Mouse (Mus musculus) kidney, postnatal 25 days (tissue): ENCODE data around the gene Ginm1.

Source experiments
- DNase-seq, 2 experiments: peaks; one replicate each; pipeline ENCODE4 v3.0.0; 2021; ENCODE audit warnings: mixed read lengths in 2 of 2

The Ginm1 gene

DNA sequence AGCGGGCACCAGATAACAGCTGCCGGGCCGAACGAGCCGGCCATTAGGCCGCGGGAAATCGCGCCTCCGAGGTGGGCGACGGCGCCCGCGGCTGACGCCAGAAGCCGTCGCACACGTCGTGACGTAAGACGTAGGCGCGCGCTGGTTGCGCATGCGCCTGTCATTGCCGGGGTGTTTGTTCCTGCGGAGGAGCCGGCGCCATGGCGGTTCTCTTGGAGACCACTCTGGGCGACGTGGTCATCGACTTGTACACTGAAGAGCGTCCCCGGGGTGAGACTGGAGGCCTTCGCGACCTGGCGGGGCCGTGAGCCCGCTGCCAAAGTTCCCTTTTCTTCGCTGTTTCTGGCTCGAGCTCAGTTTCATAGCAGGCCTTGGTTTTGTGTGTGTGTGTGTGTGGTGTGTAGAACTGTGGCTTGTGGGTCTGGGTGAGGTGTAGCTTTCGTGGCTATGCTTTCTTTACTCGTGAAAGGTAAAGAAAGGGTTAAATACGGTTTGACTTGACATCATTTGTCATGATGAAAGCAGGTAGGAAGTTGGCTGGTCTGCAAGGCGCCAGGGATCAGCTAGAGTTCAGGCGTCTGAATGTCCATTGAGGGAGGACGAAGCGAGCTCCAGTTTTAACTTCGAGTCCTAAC, at the start of gene Ginm1, which contains the start of gene Ppil4:
Gene Ginm1, minus strand, starts transcription at position 74 of the 635 bp plus-strand sequence.
Gene Ppil4, plus strand, starts transcription at position 141 of the 635 bp plus-strand sequence.
- DNase-seq, result peak; percentile 90 to 94

- DNase-seq, result peak; percentile 53 to 79
Measured at GRCm38 (mm10) chr10:7841571-7842080, 49.0 kb upstream of the Ginm1 start.

- no peak for DNase-seq
Measured at GRCm38 (mm10) chr10:7840785-7841184, 48.2 kb upstream of the Ginm1 start.

DNA sequence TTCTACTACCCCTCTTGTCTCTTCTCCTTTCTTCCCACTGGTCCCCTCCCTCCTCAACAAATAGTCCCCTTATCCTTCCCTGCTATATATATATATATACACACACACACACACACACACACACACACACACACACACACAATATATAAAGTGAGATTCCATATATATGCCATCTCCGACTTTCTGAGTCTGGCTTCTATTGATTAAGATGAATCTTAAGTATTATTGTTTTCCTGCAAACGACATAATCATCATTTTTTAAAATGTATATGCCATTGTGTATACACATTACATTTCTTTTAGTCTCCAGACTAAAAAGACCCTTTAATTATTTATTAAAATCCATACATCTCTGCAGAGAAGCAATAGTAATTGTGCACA, 47.7 kb upstream of the Ginm1 start:
- no peak for DNase-seq

DNA sequence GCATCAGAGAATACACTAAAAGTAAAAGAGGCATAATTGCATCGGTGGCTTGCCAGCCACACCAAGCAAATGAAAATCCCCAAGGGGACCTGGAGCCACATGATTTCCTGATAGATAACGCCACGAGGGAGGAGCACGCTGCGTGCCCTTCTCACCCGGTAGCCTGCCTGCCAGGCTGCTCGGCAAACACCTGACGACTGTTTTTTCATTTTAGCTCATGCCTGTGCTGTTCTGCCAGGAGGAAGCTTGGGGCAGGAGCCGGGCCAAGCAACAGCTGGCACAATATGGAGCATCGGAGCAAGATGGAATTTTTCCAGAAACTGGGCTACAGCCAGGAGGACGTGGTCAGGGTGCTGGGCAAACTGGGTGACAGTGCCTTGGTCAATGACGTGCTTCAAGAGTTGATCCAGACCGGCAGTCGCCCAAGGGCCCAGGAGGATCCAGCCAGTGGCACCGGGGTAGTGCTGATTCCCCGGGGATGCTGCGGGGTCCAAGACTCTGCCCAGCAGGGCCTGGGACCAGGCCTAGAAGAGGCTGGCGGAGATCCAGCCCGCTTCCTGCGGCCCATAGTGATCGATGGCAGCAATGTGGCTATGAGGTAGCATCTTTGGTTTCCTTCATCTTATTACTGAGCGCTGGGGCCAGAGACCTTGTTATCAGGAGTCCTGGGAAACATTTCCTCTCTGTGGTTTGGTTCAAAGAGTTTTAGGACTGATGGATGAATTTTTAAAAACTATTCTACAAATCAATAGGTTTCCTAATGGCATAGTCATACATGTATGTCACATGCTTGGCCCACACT, 47.1 kb upstream of the Ginm1 start:
- DNase-seq, result peak in 1 of 2 experiments; percentile 54

- DNase-seq, result no peak
Measured at GRCm38 (mm10) chr10:7838874-7839421, 46.3 kb upstream of the Ginm1 start.

GRCm38 (mm10) chr10:7838036-7838435, 45.4 kb upstream of the Ginm1 start:
- DNase-seq, result no peak

DNA sequence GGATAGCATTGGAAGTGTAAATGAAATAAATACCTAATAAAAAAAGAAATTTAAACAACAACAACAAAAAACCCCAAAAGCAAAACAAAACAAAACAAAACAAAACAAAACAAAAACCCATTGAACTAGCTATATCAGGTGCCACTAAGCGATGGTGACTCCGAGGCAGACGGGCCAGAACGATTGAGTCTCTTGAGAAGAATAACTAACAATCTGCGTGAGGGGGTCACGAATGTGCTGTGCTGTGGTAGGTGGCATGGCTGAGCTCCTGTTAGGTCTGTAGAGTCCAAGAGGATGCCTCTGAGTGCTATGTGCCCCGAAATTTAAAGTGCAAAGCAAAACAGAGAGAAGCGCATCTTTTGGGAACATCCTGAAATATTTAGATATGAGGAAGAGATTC, 44.8 kb upstream of the Ginm1 start:
- no peak for DNase-seq

DNA sequence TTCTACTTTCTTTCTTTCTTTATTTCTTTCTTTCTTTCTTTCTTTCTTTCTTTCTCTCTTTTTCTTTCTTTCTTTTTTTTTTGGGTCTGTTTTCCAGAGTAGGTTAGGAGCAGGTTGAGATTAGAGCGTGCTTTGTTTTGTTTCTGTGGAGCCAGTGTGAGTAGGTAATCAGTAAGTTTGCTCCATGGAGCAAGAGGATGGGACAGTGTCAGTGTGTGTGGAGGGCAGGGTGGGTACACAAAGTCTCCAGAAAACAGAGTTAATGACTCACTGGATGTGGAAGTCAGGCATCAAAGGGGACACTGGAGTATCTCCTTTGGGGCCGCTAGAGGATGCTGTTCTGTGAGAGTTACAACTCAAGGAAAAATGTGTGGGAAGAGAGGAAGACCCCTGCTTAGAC, 44.3 kb upstream of the Ginm1 start:
- DNase-seq, result no peak

DNA sequence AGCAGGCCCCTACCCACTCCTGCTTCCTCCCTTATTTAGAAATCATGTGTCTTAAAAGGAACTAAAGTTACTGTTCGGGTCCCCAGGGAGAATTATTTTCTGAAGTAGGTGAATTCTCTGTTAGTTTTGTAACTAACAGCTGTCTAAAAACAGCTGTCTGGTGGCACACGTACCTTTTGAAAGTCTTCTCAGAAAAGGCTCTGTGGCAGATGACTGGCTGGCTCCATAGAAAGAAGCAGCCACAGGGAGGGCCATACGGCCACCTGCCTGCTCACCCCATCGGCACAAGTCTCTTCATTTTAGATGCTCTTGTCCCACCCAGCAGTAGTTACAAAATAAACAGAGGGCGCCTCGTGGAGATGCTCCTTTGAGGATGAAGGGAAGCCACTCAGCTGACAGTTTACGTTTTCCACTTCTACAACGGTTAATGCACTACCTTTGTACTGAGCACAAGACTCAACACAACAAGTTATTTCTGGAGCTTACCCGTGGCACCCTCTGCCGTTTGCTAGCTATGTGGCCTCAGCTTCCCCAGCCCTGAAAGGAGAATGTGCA, 42.1 kb upstream of the Ginm1 start:
- no peak for DNase-seq

DNA sequence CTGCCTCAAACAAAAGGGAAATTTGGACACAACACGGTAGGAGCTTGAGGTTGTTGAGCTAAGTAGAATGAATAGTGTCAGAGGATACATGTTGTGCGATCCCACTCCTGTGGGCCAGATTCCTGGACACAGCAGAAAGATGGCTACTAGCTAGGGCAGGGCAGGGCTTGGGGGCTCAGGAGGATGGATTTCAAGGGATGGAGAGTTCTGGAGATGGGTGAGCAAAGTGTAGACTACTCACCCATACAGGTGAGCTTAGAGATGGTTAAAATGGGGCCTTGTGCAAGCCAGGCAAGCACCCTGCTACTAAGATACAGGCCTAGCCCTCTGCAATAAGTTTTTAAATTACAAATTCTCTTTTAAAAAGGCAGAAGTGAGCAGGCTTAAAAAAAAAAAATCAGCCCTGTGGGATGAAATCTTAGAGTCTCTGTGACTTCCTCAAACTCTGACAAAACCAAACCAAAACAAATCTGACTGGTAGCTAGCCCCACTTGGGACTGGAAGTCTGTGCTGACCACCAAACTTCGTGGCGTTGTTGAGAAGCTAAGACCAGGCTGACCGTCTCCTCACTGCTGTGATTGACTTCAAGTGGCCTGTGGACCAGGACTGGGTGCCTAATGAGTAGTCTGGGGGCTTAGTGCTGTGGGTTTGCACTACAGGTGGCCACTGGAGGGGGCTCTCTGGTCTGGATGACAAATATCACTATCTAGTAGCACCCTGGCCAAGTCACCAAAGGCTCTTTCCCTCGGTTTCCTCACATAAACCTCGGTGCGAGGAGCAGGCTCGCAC, 40.9 kb upstream of the Ginm1 start:
- DNase-seq, result no peak

DNA sequence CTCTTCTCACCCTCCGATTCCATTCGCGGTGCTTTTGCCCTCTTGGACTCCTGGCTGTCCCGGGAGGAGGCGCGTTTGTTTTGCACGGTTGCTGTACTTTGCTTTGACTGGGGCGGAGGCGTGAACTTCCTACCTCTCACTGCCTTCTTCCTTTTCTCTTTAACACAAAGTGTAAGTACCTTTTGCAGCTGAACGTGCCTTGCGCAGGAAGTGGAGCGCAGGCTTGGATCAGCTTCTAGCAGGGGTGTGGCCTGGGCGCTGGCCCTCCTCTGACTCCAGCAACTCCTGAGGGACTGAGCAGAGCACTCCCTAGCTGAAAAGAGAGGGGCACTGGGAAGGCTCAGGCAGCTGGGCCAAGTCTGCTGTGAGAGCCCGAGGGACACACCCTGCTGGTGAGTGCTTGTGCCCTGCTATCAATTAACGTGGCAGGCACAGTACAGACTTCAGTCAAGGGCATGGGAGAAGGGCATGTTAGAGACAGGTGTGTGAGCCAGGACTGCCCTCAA, 39.6 kb upstream of the Ginm1 start, which contains the start of gene Zc3h12d:
Gene Zc3h12d, plus strand, starts transcription at position 300 of the 506 bp plus-strand sequence.
- peak; percentile 69 to 83 for DNase-seq

GRCm38 (mm10) chr10:7826106-7826505, 33.5 kb upstream of the Ginm1 start:
- no peak for DNase-seq

GRCm38 (mm10) chr10:7825281-7825665, 32.6 kb upstream of the Ginm1 start:
- no peak for DNase-seq

DNA sequence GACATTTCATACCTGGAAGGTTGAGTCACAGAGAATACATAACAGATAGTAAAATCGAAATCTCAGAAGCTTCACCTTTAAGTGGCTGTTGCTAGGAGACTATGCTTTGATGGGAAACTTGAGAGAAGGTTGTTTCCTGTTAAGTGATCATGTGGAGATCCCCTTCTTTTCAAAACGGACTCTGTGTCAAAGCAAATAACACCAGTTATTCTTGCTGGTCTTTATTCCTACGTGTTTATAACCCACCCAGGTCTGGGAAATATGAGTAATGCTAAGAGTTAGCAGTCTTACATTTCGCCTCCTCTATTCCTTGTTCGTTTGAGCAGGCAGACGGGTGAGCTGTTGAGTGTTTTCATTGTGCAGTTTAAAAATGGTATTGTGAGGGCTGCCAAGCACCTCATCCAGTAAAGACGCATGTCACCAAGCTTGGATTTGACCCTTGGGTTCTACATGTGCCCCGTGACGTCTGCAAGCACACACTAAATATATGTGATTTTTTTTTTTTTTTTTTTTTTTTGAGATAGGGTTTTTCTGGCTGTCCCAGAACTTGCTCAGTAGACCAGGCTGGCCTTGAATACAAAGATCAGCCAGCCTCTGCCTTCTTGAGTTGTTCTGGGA, 32.1 kb upstream of the Ginm1 start:
- no peak for DNase-seq

DNA sequence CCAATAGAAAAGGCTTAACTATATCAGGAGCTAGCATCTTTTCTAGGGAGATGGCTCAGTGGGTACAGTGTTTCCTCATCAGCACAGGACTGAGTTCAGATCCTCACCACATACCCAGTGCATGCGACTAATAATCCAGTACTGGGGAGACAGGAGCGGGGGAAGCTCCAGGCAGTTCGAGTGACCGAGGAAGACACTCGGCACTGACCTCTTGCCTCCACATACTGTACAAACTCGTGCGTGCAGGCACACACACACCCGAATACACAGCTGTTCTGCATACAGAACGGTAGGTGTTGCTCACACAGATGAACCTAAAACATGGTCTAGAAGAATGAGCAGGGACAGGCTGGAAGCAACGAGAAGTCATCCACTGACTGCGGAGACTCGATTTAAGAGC, 29.4 kb upstream of the Ginm1 start:
- DNase-seq, result no peak

DNA sequence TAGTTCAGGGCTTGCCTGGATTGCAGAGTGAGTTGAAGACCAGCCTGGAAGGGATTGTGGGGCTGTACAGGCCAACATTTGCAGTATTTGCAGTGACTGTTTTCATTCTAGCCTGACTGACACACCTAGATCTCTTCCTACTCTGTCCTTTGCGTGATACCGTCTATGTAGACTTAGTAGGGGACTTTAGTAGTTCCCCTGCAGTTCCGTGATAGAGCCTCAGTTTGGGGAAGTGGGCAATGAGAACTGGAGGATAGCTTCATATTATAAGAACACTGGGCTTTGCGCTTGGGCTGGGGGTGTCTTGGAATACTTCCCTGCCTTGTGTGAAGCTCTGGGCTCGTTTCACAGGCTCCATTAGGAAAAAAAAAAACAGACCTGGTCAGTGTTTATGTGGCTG, 27.5 kb upstream of the Ginm1 start:
- DNase-seq, result no peak

DNA sequence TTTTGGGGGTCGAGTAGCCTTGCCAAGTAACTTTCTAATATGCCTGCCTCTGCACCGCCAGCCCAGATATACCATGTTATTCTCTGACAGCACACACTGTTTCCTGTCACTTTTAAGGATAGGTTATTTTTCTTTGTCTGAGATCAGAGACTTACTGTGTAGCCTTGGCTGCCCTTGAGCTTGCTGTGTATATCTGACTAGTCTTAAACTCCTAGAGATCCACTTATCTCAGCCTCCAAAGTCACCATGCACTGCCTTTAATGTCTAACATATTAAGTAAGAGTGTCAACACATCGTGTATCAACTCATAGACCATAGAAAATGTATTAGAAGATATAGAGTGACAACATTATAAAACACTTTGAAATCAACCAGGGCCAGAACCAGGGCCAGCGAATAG, 27.0 kb upstream of the Ginm1 start:
- DNase-seq, result no peak

- DNase-seq, result no peak
Measured at GRCm38 (mm10) chr10:7819156-7819555, 26.5 kb upstream of the Ginm1 start.

- DNase-seq, result no peak
Measured at GRCm38 (mm10) chr10:7818676-7819075, 26.1 kb upstream of the Ginm1 start.

DNA sequence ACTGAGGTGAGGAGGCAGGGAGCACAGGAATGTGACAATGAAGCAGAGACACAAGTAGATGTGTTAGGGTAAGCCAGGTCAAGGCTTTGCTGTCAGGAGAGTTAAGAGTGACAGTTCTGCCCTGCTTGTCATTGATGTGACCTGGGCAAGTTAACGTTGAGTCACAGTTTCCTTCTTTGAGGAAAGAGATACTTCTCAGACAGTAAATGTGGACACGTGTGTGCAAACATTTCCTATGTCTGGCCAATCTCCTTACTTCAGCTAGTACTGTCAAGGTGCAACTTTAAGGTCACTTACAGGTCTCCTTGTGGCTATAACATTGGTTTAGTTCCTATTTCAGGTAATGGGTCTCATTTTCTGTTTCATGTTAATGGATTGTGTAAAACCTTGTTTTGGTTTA, 23.9 kb upstream of the Ginm1 start:
- DNase-seq, result no peak

GRCm38 (mm10) chr10:7809937-7810336, 17.3 kb upstream of the Ginm1 start:
- DNase-seq, result peak in 1 of 2 experiments; percentile 65
